Mouse (Mus musculus) lung, postnatal 0 days (tissue): ENCODE results near the gene Anapc13. TPM values are rescaled to one million over a fixed set of nuclear protein-coding genes. Genes with fewer than 3 reads are reported as not detected.

ENCODE experiments used
- ATAC-seq: fragments of 200-750 bp; cut with Nextera tagmentation; 2 replicates; pipeline ENCODE4 v1.8.0; 2017; ENCODE audit warnings: moderate library complexity
- DNase-seq: peaks from one replicate; pipeline ENCODE4 v3.0.0-alpha.2; 2016; ENCODE audit warnings: low spot score
- H3K27ac ChIP-seq: fragments of 300-500 bp; sonication (generic); 2 replicates; pipeline ENCODE4 v1.5.1; 2014; ENCODE audit warnings: antibody characterized with exemption, mild to moderate bottlenecking, low read length, mixed read lengths
- H3K27me3 ChIP-seq: fragments of 300-500 bp; sonication (generic); replicated peaks from 2 replicates; pipeline ENCODE4 v1.6.1; 2014; ENCODE audit warnings: low read length, mixed read lengths; ENCODE audit not compliant: insufficient read depth
- H3K36me3 ChIP-seq: fragments of 300-500 bp; sonication (generic); 2 replicates; pipeline ENCODE4 v1.6.1; 2014; ENCODE audit warnings: low read length, mixed read lengths; ENCODE audit not compliant: insufficient read depth
- H3K4me1 ChIP-seq: fragments of 300-500 bp; sonication (generic); 2 replicates; pipeline ENCODE4 v1.6.1; 2014; ENCODE audit warnings: antibody characterized with exemption, low read depth, low read length, mixed read lengths; ENCODE audit not compliant: insufficient read depth
- H3K4me2 ChIP-seq: fragments of 300-500 bp; sonication (generic); replicated peaks from 2 replicates; pipeline ENCODE4 v1.6.1; 2014; ENCODE audit warnings: low read depth, mild to moderate bottlenecking, low read length, moderate library complexity, mixed read lengths
- H3K4me3 ChIP-seq: fragments of 300-500 bp; sonication (generic); 2 replicates; pipeline ENCODE4 v1.5.1; 2014; ENCODE audit warnings: low read depth, low read length
- H3K9ac ChIP-seq: fragments of 300-500 bp; sonication (generic); replicated peaks from 2 replicates; pipeline ENCODE4 v1.6.1; 2014; ENCODE audit warnings: low read depth, mild to moderate bottlenecking
- H3K9me3 ChIP-seq: fragments of 300-500 bp; sonication (generic); 2 replicates; pipeline ENCODE4 v1.6.1; 2016; ENCODE audit warnings: low read length, mixed read lengths
- CTCF ChIP-seq: IDR thresholded peaks from 2 replicates; pipeline ENCODE4 v1.5.1; 2016; ENCODE audit warnings: antibody characterized with exemption, mild to moderate bottlenecking
- EP300 ChIP-seq: IDR thresholded peaks from 2 replicates; pipeline ENCODE4 v1.6.1; 2016; ENCODE audit warnings: antibody characterized with exemption, mild to moderate bottlenecking, control low read depth
- WGBS: fragments of 180-500 bp; shearing (Covaris S2); extraction: QIAGEN DNeasy Blood & Tissue Kit; methylation state at CpG from one replicate; pipeline ENCODE4 v1.1.7; 2014; 5-methylcytosine and 5-hydroxymethylcytosine counted together
- polyA plus RNA-seq: library from polyadenylated mRNA; unstranded; fragments of >200 nt; fragmentation: Nextera tagmentation; extraction: Ambion mirVana; gene quantifications from 2 replicates; pipeline ENCODE4 v1.2.1, GENCODE M21; 2015

Anapc13 gene
- polyA plus RNA-seq, 1 experiment from 2014 or later, result 151 TPM

GRCm38 (mm10) chr9:102595662-102596436 lies 30.2 kb upstream of the Anapc13 start:
- H3K36me3 ChIP-seq, result peaks cover 8% of the 10 kb centered on the region; the same call in 1 of the 2 replicates
- no peak overlapping the region for H3K4me3 ChIP-seq
- H3K4me2 ChIP-seq, result no peak overlapping the region
- TF ChIP-seq EP300 (no peak), CTCF (no peak)
- H3K27ac ChIP-seq, result no peak overlapping the region
- H3K9ac ChIP-seq, result no peak overlapping the region
- no peaks in the 10 kb centered on the region for H3K27me3 ChIP-seq
- no peaks in the 10 kb centered on the region for H3K4me1 ChIP-seq
- no peak for ATAC-seq
- no peaks in the 10 kb centered on the region for H3K9me3 ChIP-seq
- DNase-seq, result peak; percentile 47
- 65% methylated on average over 8 of the region's 8 CpGs for WGBS

- ATAC-seq, result no peak
- no peak overlapping the region for H3K4me3 ChIP-seq
- 83% methylated on average over 2 of the region's 2 CpGs for WGBS
- TF ChIP-seq CTCF (no peak), EP300 (no peak)
- no peaks in the 10 kb centered on the region for H3K4me1 ChIP-seq
- no peak overlapping the region for H3K9ac ChIP-seq
- H3K27me3 ChIP-seq, result no peaks in the 10 kb centered on the region
- H3K27ac ChIP-seq, result no peak overlapping the region
- H3K4me2 ChIP-seq, result no peak overlapping the region
- no peaks in the 10 kb centered on the region for H3K9me3 ChIP-seq
- H3K36me3 ChIP-seq, result peaks cover 7% of the 10 kb centered on the region; the same call in 1 of the 2 replicates
- DNase-seq, result no peak
Observed at GRCm38 (mm10) chr9:102601187-102601586, 24.9 kb upstream of the Anapc13 start.

DNA sequence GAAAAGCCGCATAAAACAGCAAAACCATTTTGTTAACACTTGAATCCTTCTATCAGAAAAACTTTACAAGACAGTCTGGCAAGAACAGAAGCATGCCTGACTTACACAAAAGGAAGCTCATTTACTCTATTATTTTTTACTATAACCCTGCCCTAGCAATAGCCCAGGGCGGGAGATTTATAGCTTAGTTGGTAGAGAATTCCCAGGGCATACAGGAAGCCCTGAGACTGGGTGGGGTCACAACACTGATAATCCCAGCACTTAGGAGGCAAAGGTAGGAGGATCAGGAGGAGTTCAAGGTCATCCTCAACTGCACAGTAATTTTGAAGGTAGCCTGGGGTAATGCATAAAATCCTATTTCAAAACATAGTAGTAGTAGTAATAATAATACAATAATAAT lies 24.4 kb upstream of the Anapc13 start:
- peaks cover 7% of the 10 kb centered on the region; the same call in 1 of the 2 replicates for H3K36me3 ChIP-seq
- H3K27me3 ChIP-seq, result no peaks in the 10 kb centered on the region
- 77% methylated on average over 2 of the region's 2 CpGs for WGBS
- no peaks in the 10 kb centered on the region for H3K4me1 ChIP-seq
- H3K4me3 ChIP-seq, result no peak overlapping the region
- ATAC-seq (no peak), DNase-seq (no peak)
- no peak overlapping the region for H3K9ac ChIP-seq
- H3K9me3 ChIP-seq, result no peaks in the 10 kb centered on the region
- no peak overlapping the region for H3K27ac ChIP-seq
- no peak for TF ChIP-seq EP300
- no peak for TF ChIP-seq CTCF
- no peak overlapping the region for H3K4me2 ChIP-seq

DNA sequence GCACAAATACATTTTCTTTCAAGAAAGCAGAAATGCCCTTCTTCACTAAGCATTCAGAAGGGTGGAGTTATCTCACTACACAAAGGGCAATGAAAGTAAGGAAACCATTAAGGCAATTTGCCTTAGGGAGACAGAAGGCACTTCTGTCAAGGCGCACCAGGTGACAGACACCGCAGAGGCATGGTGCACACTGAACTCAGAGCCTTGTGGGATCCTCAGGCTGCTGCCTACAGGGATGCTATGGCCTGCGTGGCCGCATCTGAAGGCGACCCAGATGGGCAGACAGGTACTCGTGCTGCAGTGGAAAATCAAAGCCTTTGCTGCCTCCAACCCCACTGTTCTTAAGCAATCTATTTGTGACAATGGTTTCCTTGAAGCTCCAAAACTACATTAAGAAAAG lies 20.9 kb upstream of the Anapc13 start:
- TF ChIP-seq CTCF (no peak), EP300 (no peak)
- Histone ChIP-seq H3K27ac (no peak overlapping the region), H3K4me3 (no peak overlapping the region), H3K4me2 (no peak overlapping the region), H3K27me3 (no peaks in the 10 kb centered on the region), H3K9ac (no peak overlapping the region), H3K9me3 (no peaks in the 10 kb centered on the region), H3K4me1 (no peaks in the 10 kb centered on the region), H3K36me3 (peaks cover 10% of the 10 kb centered on the region; the same call in 1 of the 2 replicates)
- DNase-seq (no peak), ATAC-seq (no peak)
- 91% methylated on average over 6 of the region's 6 CpGs for WGBS

- WGBS, result 63% methylated on average over 5 of the region's 5 CpGs
- no peaks in the 10 kb centered on the region for H3K9me3 ChIP-seq
- H3K4me2 ChIP-seq, result no peak overlapping the region
- H3K36me3 ChIP-seq, result peaks cover 7% of the 10 kb centered on the region; the same call in 1 of the 2 replicates
- H3K27ac ChIP-seq, result no peak overlapping the region
- H3K9ac ChIP-seq, result no peak overlapping the region
- no peak overlapping the region for H3K4me3 ChIP-seq
- DNase-seq (no peak), ATAC-seq (no peak)
- TF ChIP-seq CTCF, result 0 out of 2 replicates have a peak, but pooled peaks have one; percentile 14
- TF ChIP-seq EP300, result no peak
- no peaks in the 10 kb centered on the region for H3K4me1 ChIP-seq
- H3K27me3 ChIP-seq, result no peaks in the 10 kb centered on the region
Observed at GRCm38 (mm10) chr9:102607471-102607870, 18.6 kb upstream of the Anapc13 start.

DNA sequence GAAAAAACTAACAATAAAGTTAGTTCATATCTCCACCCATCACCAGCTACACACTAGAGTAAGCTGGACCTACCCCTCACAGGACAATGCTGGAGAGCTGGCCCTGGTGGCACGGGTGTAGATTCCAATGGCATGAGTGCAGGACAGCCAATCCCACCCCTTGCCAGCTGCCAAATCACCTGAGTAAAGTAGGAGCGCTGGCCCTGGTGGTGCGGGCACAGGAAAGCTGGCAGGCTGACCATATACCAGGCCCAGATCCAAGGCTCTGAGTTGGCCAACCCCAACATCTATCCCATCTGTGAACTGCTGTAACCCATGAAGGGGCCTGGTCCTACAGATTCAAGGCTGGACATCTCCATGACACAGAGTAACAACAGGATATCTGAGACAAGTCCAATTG lies 16.9 kb upstream of the Anapc13 start:
- TF ChIP-seq CTCF (no peak), EP300 (no peak)
- no peaks in the 10 kb centered on the region for H3K9me3 ChIP-seq

More for the DNA sequence above, 16.9 kb upstream of the Anapc13 start:
- ATAC-seq, result no peak
- Histone ChIP-seq H3K9ac (no peak overlapping the region), H3K4me2 (no peak overlapping the region), H3K4me1 (no peaks in the 10 kb centered on the region), H3K27me3 (no peaks in the 10 kb centered on the region), H3K36me3 (peaks cover 12% of the 10 kb centered on the region; the same call in 1 of the 2 replicates), H3K27ac (no peak overlapping the region), H3K4me3 (no peak overlapping the region)
- no peak for DNase-seq
- 89% methylated on average over 3 of the region's 3 CpGs for WGBS
